Mouse (Mus musculus) E14TG2a.4 (cell line): ENCODE measurements around the gene Stat5b.

ENCODE experiments used
- CTCF ChIP-seq: conservative IDR thresholded peaks from 2 replicates; pipeline ENCODE4 v1.5.1; 2014; ENCODE audit warnings: low read length
- NANOG ChIP-seq: IDR thresholded peaks from 2 replicates; pipeline ENCODE4 v1.6.1; 2014; ENCODE audit warnings: borderline replicate concordance, low read length, mixed read lengths

GRCm38 (mm10) chr11:100857960-100858359 lies 7.4 kb upstream of the Stat5b start:
- TF ChIP-seq CTCF: no peak
- TF ChIP-seq NANOG: no peak
